Mouse (Mus musculus) heart, embryonic 15.5 days (tissue): ENCODE measurements around the gene Aatf. TPM values are rescaled to one million over a fixed set of nuclear protein-coding genes. Genes with fewer than 3 reads are reported as not detected.
"Not testable (repeated sequence)": the region's sequence is repeated elsewhere in the genome, so short reads cannot be mapped to it uniquely, and the experiment has no call there.

ENCODE experiments used
- ATAC-seq: fragments of 200-750 bp; cut with Nextera tagmentation; replicated peaks from 2 replicates; pipeline ENCODE4 v1.8.0; 2017; ENCODE audit warnings: low read depth, moderate TSS enrichment; ENCODE audit not compliant: insufficient number of reproducible peaks, insufficient read depth, low FRiP score
- H3K27ac ChIP-seq: fragments of 300-500 bp; sonication (generic); 2 replicates; pipeline ENCODE4 v1.5.1; 2015; ENCODE audit warnings: mild to moderate bottlenecking, inconsistent platforms
- H3K27me3 ChIP-seq: fragments of 300-500 bp; sonication (generic); 2 replicates; pipeline ENCODE4 v1.6.1; 2015; ENCODE audit warnings: inconsistent platforms
- H3K36me3 ChIP-seq: fragments of 300-500 bp; sonication (generic); 2 replicates; pipeline ENCODE4 v1.6.1; 2015; ENCODE audit warnings: mild to moderate bottlenecking, inconsistent platforms
- H3K4me1 ChIP-seq: fragments of 300-500 bp; sonication (generic); replicated peaks from 2 replicates; pipeline ENCODE4 v1.6.1; 2015; ENCODE audit warnings: inconsistent platforms
- H3K4me2 ChIP-seq: fragments of 300-500 bp; sonication (generic); 2 replicates; pipeline ENCODE4 v1.6.1; 2015; ENCODE audit warnings: inconsistent platforms, mild to moderate bottlenecking, moderate library complexity
- H3K4me3 ChIP-seq: fragments of 300-500 bp; sonication (generic); 2 replicates; pipeline ENCODE4 v1.5.1; 2015; ENCODE audit warnings: mild to moderate bottlenecking, inconsistent platforms
- H3K9ac ChIP-seq: fragments of 300-500 bp; sonication (generic); 2 replicates; pipeline ENCODE4 v1.6.1; 2015; ENCODE audit warnings: mild to moderate bottlenecking, inconsistent platforms
- H3K9me3 ChIP-seq: fragments of 300-500 bp; sonication (generic); replicated peaks from 2 replicates; pipeline ENCODE4 v1.6.1; 2016; ENCODE audit warnings: inconsistent platforms
- WGBS: fragments of 180-500 bp; shearing (Covaris S2); methylation state at CpG from one replicate; pipeline ENCODE4 v1.1.7; 2015; ENCODE audit warnings: mixed read lengths; 5-methylcytosine and 5-hydroxymethylcytosine counted together
- polyA plus RNA-seq: library from polyadenylated mRNA; unstranded; fragments of >200 nt; fragmentation: Nextera tagmentation; extraction: Ambion mirVana; gene quantifications from 2 replicates; pipeline ENCODE4 v1.2.1, GENCODE M21; 2015

Aatf gene
- polyA plus RNA-seq, 1 experiment from 2014 or later, result 26.2 TPM

- not testable (repeated sequence) for H3K27ac ChIP-seq, H3K9me3 ChIP-seq, H3K9ac ChIP-seq, H3K27me3 ChIP-seq, H3K36me3 ChIP-seq, H3K4me2 ChIP-seq, ATAC-seq, H3K4me3 ChIP-seq
- peaks cover 12% of the 10 kb centered on the region for H3K4me1 ChIP-seq
- WGBS, result 88% methylated on average over 7 of the region's 7 CpGs
These were observed 121.3 kb downstream of the Aatf start for GRCm38 (mm10) chr11:84392066-84392465.

- no peaks in the 10 kb centered on the region for H3K36me3 ChIP-seq
- WGBS, result 52% methylated on average over 8 of the region's 8 CpGs
- no peak overlapping the region for H3K4me3 ChIP-seq
- H3K27me3 ChIP-seq, result no peaks in the 10 kb centered on the region
- H3K9me3 ChIP-seq, result no peaks in the 10 kb centered on the region
- H3K4me1 ChIP-seq, result peaks cover 12% of the 10 kb centered on the region
- no peak for ATAC-seq
- H3K9ac ChIP-seq, result no peak overlapping the region
- H3K27ac ChIP-seq, result no peak overlapping the region
- H3K4me2 ChIP-seq, result no peak overlapping the region
These were observed 122.2 kb downstream of the Aatf start for GRCm38 (mm10) chr11:84391126-84391525.

- Histone ChIP-seq H3K4me3 (no peak overlapping the region), H3K27me3 (no peaks in the 10 kb centered on the region), H3K27ac (no peak overlapping the region), H3K4me2 (no peak overlapping the region), H3K9me3 (no peaks in the 10 kb centered on the region), H3K36me3 (no peaks in the 10 kb centered on the region), H3K9ac (no peak overlapping the region), H3K4me1 (peaks cover 12% of the 10 kb centered on the region)
- 63% methylated on average over 6 of the region's 6 CpGs for WGBS
- no peak for ATAC-seq
These were observed 124.0 kb downstream of the Aatf start for GRCm38 (mm10) chr11:84389332-84389731.

GRCm38 (mm10) chr11:84383891-84384290 is 129.4 kb downstream of the Aatf start:
- 88% methylated on average over 6 of the region's 6 CpGs for WGBS
- Histone ChIP-seq H3K9ac (no peak overlapping the region), H3K4me1 (peaks cover 8% of the 10 kb centered on the region), H3K27ac (no peak overlapping the region), H3K4me3 (no peak overlapping the region), H3K9me3 (no peaks in the 10 kb centered on the region), H3K36me3 (0 out of 2 replicates have a peak, but pooled peaks cover 8% of the 10 kb centered on the region), H3K4me2 (no peak overlapping the region), H3K27me3 (no peaks in the 10 kb centered on the region)
- no peak for ATAC-seq

- no peaks in the 10 kb centered on the region for H3K27me3 ChIP-seq
- no peak for ATAC-seq
- 0 out of 2 replicates have a peak, but pooled peaks cover 8% of the 10 kb centered on the region for H3K36me3 ChIP-seq
- no peaks in the 10 kb centered on the region for H3K9me3 ChIP-seq
- H3K4me2 ChIP-seq, result no peak overlapping the region
- H3K9ac ChIP-seq, result no peak overlapping the region
- no peaks in the 10 kb centered on the region for H3K4me1 ChIP-seq
- 87% methylated on average over 13 of the region's 13 CpGs for WGBS
- no peak overlapping the region for H3K27ac ChIP-seq
- no peak overlapping the region for H3K4me3 ChIP-seq
These were observed 130.9 kb downstream of the Aatf start for GRCm38 (mm10) chr11:84382450-84382849.

- no peak overlapping the region for H3K27ac ChIP-seq
These were observed 136.6 kb downstream of the Aatf start for GRCm38 (mm10) chr11:84376510-84377365.

GRCm38 (mm10) chr11:84375951-84376496 is 137.3 kb downstream of the Aatf start:
- no peaks in the 10 kb centered on the region for H3K9me3 ChIP-seq
- H3K27me3 ChIP-seq, result no peaks in the 10 kb centered on the region
- H3K9ac ChIP-seq, result no peak overlapping the region
- no peak overlapping the region for H3K4me2 ChIP-seq
- H3K4me1 ChIP-seq, result no peaks in the 10 kb centered on the region
- no peak for ATAC-seq
- H3K36me3 ChIP-seq, result 0 out of 2 replicates have a peak, but pooled peaks cover 4% of the 10 kb centered on the region
- 81% methylated on average over 3 of the region's 3 CpGs for WGBS
- no peak overlapping the region for H3K4me3 ChIP-seq
- H3K27ac ChIP-seq, result no peak overlapping the region

More at GRCm38 (mm10) chr11:84376510-84377365, 136.6 kb downstream of the Aatf start:
- H3K9me3 ChIP-seq, result no peaks in the 10 kb centered on the region
- ATAC-seq, result no peak
- H3K4me2 ChIP-seq, result no peak overlapping the region
- WGBS, result 89% methylated on average over 13 of the region's 13 CpGs
- H3K4me1 ChIP-seq, result no peaks in the 10 kb centered on the region
- 0 out of 2 replicates have a peak, but pooled peaks cover 4% of the 10 kb centered on the region for H3K36me3 ChIP-seq
- H3K9ac ChIP-seq, result no peak overlapping the region
- H3K27me3 ChIP-seq, result no peaks in the 10 kb centered on the region
- H3K4me3 ChIP-seq, result no peak overlapping the region

GRCm38 (mm10) chr11:84373122-84373521 is 140.2 kb downstream of the Aatf start:
- 76% methylated on average over 4 of the region's 4 CpGs for WGBS
- H3K9me3 ChIP-seq, result no peaks in the 10 kb centered on the region
- no peak for ATAC-seq
- H3K4me1 ChIP-seq, result no peaks in the 10 kb centered on the region
- H3K4me2 ChIP-seq, result no peak overlapping the region
- no peak overlapping the region for H3K9ac ChIP-seq
- no peaks in the 10 kb centered on the region for H3K27me3 ChIP-seq
- 0 out of 2 replicates have a peak, but pooled peaks cover 4% of the 10 kb centered on the region for H3K36me3 ChIP-seq
- H3K4me3 ChIP-seq, result no peak overlapping the region
- no peak overlapping the region for H3K27ac ChIP-seq

Other genes starting within 250 kb of the Aatf start
- gene Lhx1, start 12.0 kb upstream of the Aatf start, polyA plus RNA-seq, result 0.08 TPM in 1 of 2 replicates, not detected in the other